Mouse (Mus musculus) urinary bladder, adult 18-20 months (tissue): ENCODE measurements around the gene Vps33b.
"Not testable (repeated sequence)": the region's sequence is repeated elsewhere in the genome, so short reads cannot be mapped to it uniquely, and the experiment has no call there.

Experiments
- DNase-seq, 2 experiments: peaks; one replicate each; pipeline ENCODE4 v3.0.0; 2022; ENCODE audit warnings: low spot score in 2 of 2, mixed read lengths in 2 of 2

Vps33b gene

DNA sequence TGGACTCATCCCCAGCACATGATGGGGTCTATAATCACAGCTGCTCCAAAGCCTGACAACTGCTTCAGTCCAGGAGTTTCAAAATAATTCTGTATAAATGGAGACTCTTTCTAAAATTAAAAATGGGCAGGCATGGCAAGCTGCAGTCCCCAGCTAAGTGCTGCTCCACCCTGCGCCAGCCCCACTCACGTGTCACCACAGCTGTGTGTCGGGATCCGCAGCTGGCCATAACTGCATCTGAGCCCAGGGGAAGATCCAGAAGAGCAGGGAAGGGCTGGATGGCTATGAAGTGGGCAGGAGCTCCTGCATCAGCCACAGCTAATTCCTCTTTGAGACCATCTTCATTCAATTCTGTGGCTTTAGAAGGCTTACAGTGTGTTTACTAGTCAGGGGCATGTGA lies 49.2 kb downstream of the Vps33b start:
- no peak for DNase-seq

- no peak for DNase-seq
These were observed 50.5 kb downstream of the Vps33b start for GRCm38 (mm10) chr7:80319846-80320496.

GRCm38 (mm10) chr7:80323336-80323735 lies 53.9 kb downstream of the Vps33b start:
- no peak for DNase-seq

- DNase-seq = peak; percentile 86
These were observed 54.8 kb downstream of the Vps33b start, which contains the start of gene Rccd1 for GRCm38 (mm10) chr7:80324043-80324815. TSS of gene Rccd1 (minus strand) at chr7:80324454.

DNA sequence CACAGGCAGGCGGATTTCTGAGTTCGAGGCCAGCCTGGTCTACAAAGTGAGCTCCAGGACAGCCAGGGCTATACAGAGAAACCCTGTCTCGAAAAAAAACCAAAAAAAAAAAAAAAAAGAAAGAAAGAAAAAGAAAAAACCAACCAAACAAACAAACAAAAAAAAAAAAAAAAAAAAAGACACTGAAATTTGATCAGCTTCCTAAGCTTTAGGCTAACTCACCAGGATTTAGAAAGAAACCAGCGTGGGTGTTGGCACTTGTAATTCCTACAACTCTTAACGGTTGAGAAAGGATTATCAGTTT lies 55.3 kb downstream of the Vps33b start:
- not testable (repeated sequence) for DNase-seq

DNA sequence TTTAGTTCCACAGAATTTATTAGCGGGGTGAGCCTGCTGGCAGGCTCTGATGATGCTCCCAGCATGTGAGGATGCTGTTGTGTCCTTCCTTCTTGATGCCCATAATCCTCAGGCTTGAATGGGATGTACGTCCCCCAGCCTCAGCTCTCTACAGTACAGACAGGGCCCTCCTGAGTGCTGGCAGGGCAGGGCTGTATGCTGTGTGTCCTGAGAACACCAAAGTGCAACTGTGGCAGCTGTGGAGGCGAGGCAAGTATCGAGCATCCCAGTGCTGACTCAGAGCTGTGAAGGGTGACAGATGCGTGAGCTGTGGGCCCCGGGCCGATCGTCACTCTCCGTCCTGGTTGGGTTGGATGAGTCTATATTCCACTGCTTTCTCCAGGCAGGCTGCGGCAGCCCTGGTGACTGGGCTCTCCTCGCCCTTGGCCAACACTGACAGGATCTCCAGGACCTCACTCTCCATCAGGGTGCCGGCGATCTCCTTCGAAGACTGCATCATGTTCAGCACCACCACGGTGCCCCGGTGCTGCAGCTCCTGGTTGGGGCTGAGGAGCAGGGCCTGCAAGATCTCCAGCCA lies 55.9 kb downstream of the Vps33b start:
- DNase-seq = no peak

DNA sequence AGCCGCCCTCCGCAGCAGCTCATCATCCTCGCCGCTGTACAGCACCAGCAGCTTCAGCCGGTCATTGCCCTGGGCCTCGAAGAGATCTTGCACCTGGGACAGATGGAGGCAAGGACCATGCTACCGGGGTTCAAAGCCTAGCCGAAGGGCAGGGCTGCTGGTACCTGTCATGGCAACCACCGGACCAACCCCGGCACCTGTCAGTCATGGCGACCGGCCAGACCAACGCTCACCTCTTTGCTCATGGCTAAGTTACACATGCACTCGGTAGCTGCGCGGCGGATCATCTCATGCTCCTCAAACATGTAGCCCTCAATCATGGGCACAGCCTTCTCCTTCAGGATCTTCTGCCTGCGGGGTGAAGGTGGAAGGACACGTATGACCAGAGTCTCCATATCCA lies 56.6 kb downstream of the Vps33b start:
- no peak for DNase-seq

DNA sequence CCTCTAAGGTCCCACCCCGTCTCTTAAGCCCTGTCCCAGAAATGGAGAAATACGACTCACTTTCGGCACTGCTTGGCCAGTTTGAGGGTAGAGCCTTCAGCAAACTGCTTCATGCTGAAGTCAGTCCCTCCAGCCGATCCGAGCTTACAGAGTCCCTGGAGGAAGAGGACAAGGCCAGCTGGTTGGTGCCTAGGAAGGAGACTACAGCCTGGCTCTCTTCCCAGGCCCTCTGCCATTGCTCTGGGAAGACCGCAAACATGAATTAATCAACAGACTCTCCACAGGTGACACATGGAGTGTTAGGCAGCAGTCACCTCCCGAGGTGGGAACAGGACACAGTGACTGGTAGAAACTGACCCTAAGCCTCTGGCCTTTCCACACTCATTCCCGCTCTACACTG lies 60.8 kb downstream of the Vps33b start:
- DNase-seq = no peak

- DNase-seq = no peak
These were observed 62.0 kb downstream of the Vps33b start for GRCm38 (mm10) chr7:80331433-80331832.

GRCm38 (mm10) chr7:80334848-80335247 lies 65.4 kb downstream of the Vps33b start:
- no peak for DNase-seq

DNA sequence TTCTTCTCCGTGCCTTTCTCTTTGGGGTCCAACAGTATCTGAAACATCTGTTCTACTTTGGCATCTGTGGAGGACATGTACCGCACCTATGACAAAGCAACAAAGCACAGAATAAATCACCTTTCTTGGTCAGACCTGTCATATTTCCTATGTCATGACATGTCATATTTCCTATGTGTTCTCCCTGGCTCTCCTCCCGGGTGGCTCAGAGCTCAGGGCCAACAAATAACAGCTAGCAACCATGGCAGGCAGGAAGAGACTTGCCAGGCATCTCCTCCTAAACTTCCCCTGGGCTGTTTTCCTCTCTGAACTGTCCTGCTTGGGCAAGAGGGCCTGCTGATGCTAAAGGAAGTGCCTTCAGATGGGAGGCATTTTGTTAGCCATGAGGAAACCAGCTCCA lies 67.5 kb downstream of the Vps33b start:
- no peak for DNase-seq

- peak in 1 of 2 experiments; percentile 34 for DNase-seq
These were observed 69.9 kb downstream of the Vps33b start for GRCm38 (mm10) chr7:80339371-80339770.

- DNase-seq = peak; percentile 94 to 97
These were observed 70.6 kb downstream of the Vps33b start for GRCm38 (mm10) chr7:80339793-80340628.

GRCm38 (mm10) chr7:80340793-80341192 lies 71.3 kb downstream of the Vps33b start, which contains the start of gene Unc45a:
TSS of gene Unc45a (minus strand) at chr7:80341005.
- peak in 1 of 2 experiments; percentile 50 for DNase-seq
